Mouse (Mus musculus): ENCODE results near the gene Tceanc2. TPM values are rescaled to one million over a fixed set of nuclear protein-coding genes. Genes with fewer than 3 reads are reported as not detected.

Gene Tceanc2
- polyA plus RNA-seq, 1 experiment from 2014 or later: 12.7 TPM

DNA sequence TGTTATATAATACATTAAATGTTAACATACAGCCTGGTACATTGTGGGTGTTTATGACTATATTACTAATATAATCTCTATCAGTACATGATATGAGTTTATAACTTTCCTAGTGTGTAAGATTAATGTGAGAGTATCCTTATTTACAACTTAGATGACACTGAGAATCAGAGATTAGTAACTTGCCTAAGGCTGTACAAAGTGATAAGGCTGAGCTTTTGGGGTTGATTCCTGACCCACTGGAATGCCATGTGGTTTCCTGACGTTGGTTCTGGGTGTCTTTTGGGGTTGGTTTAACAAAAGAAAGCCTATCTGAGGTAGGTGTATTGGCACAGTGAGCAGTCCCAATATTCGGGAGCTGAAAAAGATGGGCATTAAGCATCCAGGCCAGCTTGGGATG is 3.9 kb upstream of the Tceanc2 start:
- TF ChIP-seq CTCF (IDR thresholded peaks at IDR 0.05; ENCODE audit: low read depth): no peak
- TF ChIP-seq EP300 (IDR thresholded peaks at IDR 0.05; ENCODE audit: low read depth): peak; percentile 78
- Histone ChIP-seq H3K4me3 (ENCODE audit: low read depth, low read length) (no peak overlapping the region), H3K4me2 (ENCODE audit: low read depth, low read length) (peak overlapping the region; percentile 31), H3K9ac (replicated peaks) (no peak overlapping the region), H3K9me3 (ENCODE audit: low read length) (no peaks in the 10 kb centered on the region), H3K27ac (ENCODE audit: low read depth) (peak overlapping the region; percentile 62; the same call in 1 of the 2 replicates), H3K27me3 (ENCODE audit: insufficient read depth, low read length) (no peaks in the 10 kb centered on the region), H3K36me3 (replicated peaks; ENCODE audit: insufficient read depth, low read length) (peaks cover 20% of the 10 kb centered on the region), H3K4me1 (ENCODE audit: insufficient read depth) (peaks cover 31% of the 10 kb centered on the region)
- ATAC-seq (no peak), DNase-seq (no peak)
- WGBS (ENCODE audit: insufficient replicate concordance): 45% methylated on average over 2 of the region's 2 CpGs

DNA sequence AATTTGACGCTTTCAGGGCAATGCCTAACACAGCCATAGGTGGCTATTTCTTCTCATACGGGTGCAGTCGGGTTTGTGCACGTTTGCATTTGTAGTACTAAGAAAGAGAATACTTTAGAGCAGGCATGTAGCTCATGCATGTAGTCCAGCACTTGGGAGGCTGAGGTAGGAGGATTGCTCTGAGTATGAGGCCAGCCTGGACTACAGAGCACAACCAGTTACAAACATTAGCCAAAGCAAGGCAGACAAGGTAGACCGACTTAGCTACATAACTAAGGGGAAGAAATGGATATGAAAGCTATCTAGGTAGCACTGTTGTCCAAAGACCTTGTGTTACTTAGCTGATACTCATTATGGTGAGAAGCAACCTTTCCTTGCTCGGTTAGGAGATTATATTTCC is 3.0 kb upstream of the Tceanc2 start:
- ATAC-seq: no peak
- Histone ChIP-seq H3K27ac (ENCODE audit: low read depth) (no peak overlapping the region), H3K4me1 (ENCODE audit: insufficient read depth) (peaks cover 40% of the 10 kb centered on the region), H3K4me3 (ENCODE audit: low read depth, low read length) (no peak overlapping the region), H3K9me3 (ENCODE audit: low read length) (no peaks in the 10 kb centered on the region), H3K27me3 (ENCODE audit: insufficient read depth, low read length) (no peaks in the 10 kb centered on the region), H3K9ac (replicated peaks) (no peak overlapping the region), H3K36me3 (replicated peaks; ENCODE audit: insufficient read depth, low read length) (peaks cover 11% of the 10 kb centered on the region), H3K4me2 (ENCODE audit: low read depth, low read length) (peak overlapping the region; percentile 19)
- no peak for DNase-seq
- 55% methylated on average over 6 of the region's 6 CpGs for WGBS (ENCODE audit: insufficient replicate concordance)
- TF ChIP-seq EP300 (IDR thresholded peaks at IDR 0.05; ENCODE audit: low read depth): no peak
- TF ChIP-seq CTCF (IDR thresholded peaks at IDR 0.05; ENCODE audit: low read depth): 0 out of 2 replicates have a peak, but pooled peaks have one; percentile 7

DNA sequence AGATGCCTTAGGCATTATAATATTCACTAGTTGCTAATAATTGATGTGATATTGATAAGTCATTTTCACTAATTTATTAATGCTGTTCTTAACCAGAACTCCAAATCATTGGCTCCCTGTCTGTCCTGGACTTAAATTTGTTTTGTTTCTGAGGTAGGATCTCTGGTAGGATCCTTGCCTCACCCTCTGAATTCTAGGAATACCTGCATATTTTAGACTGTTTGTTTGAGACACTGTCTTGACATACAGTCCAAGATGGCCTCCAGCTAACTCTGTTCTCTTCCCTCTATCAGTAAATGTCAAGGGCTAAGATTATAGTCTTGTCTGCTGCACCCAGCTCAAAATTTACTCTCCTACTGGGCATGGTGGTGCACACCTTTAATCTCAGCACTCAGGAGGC is 1.8 kb upstream of the Tceanc2 start:
- H3K9ac ChIP-seq (replicated peaks): no peak overlapping the region

DNA sequence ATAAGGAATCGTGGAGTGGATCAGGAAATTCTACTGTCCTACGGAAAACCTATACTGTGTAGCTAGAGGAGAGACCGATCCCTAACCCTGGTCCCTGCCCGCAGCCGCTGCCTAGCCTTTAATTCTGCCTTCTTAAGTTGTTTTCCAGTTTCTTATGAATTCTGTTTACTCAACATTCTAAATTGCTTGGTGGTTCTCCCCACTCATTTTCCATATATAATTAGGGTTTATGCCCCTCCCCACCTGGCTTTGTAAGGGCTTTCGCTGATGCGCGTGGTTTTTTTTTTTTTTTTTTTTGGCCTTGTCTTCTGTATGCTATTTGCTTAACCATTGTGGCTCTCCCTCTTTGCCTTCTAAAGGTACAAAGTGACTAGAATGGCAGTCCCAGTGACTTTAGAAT is 645 bp upstream of the Tceanc2 start:
- H3K36me3 ChIP-seq (replicated peaks; ENCODE audit: insufficient read depth, low read length): peaks cover 9% of the 10 kb centered on the region; the same call in 1 of the 2 replicates
- DNase-seq (no peak), ATAC-seq (no peak)
- H3K9me3 ChIP-seq (ENCODE audit: low read length): no peaks in the 10 kb centered on the region
- H3K4me3 ChIP-seq (ENCODE audit: low read depth, low read length): peak overlapping the region; percentile 91
- H3K9ac ChIP-seq (replicated peaks): peak overlapping the region; percentile 89
- peak overlapping the region; percentile 99 for H3K27ac ChIP-seq (ENCODE audit: low read depth)
- peaks cover 40% of the 10 kb centered on the region for H3K4me1 ChIP-seq (ENCODE audit: insufficient read depth)
- 2% methylated on average over 8 of the region's 8 CpGs for WGBS (ENCODE audit: insufficient replicate concordance)
- no peaks in the 10 kb centered on the region for H3K27me3 ChIP-seq (ENCODE audit: insufficient read depth, low read length)
- TF ChIP-seq EP300 (IDR thresholded peaks at IDR 0.05; ENCODE audit: low read depth) (no peak), CTCF (IDR thresholded peaks at IDR 0.05; ENCODE audit: low read depth) (no peak)
- peak overlapping the region; percentile 83 for H3K4me2 ChIP-seq (ENCODE audit: low read depth, low read length)

More for the DNA sequence above, 1.8 kb upstream of the Tceanc2 start:
- no peak for DNase-seq
- no peak for TF ChIP-seq CTCF (IDR thresholded peaks at IDR 0.05; ENCODE audit: low read depth)
- no peak for TF ChIP-seq EP300 (IDR thresholded peaks at IDR 0.05; ENCODE audit: low read depth)
- Histone ChIP-seq H3K4me3 (ENCODE audit: low read depth, low read length) (no peak overlapping the region; the same call in 1 of the 2 replicates), H3K27ac (ENCODE audit: low read depth) (no peak overlapping the region), H3K4me2 (ENCODE audit: low read depth, low read length) (peak overlapping the region; percentile 83), H3K27me3 (ENCODE audit: insufficient read depth, low read length) (no peaks in the 10 kb centered on the region), H3K4me1 (ENCODE audit: insufficient read depth) (peaks cover 40% of the 10 kb centered on the region), H3K9me3 (ENCODE audit: low read length) (no peaks in the 10 kb centered on the region), H3K36me3 (replicated peaks; ENCODE audit: insufficient read depth, low read length) (0 out of 2 replicates have a peak, but pooled peaks cover 4% of the 10 kb centered on the region)
- ATAC-seq: no peak

DNA sequence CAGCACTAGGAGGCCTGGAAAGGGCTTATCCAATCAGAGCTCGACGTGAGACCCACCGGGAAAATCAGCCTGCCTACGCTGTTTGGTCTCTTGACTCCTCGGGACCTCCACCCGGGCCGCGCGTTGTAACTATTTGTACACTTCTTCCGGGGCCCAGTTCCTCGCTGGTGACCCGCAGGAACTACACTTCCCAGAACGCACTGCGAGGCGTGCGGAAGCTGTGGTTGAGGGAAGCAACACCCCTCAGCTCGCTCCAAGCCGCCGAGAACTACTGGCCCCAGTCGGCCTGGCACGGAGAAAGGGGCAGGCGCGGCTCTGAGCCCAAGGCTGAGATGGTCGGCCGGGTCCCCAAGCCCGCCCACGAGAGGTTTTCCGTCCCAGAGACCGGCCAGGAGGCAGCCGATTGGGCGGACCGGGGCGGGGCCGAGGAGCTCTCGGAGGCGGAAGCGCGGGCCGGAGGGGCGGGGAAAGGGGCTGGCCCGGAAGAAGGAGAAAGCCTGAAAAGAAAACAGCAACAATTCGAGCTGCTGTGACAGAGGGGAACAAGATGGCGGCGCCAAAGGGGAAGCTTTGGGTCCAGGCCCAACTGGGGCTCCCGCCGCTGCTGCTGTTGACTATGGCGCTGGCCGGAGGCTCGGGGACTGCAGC is 610 bp downstream of the Tceanc2 start, which contains the start of gene Tmem59:
Tmem59 (plus strand) TSS at position 218 of the 648 bp plus-strand sequence.
- ATAC-seq (peak; percentile 91), DNase-seq (peak; percentile 99)
- TF ChIP-seq EP300 (IDR thresholded peaks at IDR 0.05; ENCODE audit: low read depth) (no peak), CTCF (IDR thresholded peaks at IDR 0.05; ENCODE audit: low read depth) (no peak; the same call in 1 of the 2 replicates)
- WGBS (ENCODE audit: insufficient replicate concordance): under 1% methylated on average over 49 of the region's 49 CpGs
- peaks cover 40% of the 10 kb centered on the region for H3K4me1 ChIP-seq (ENCODE audit: insufficient read depth)
- peak within 1 kb of the TSS; percentile 89 for H3K9ac ChIP-seq (replicated peaks)
- no peaks in the 10 kb centered on the region for H3K27me3 ChIP-seq (ENCODE audit: insufficient read depth, low read length)
- H3K36me3 ChIP-seq (replicated peaks; ENCODE audit: insufficient read depth, low read length): peaks cover 12% of the 10 kb centered on the region
- H3K9me3 ChIP-seq (ENCODE audit: low read length): no peaks in the 10 kb centered on the region
- H3K27ac ChIP-seq (ENCODE audit: low read depth): peak within 1 kb of the TSS; percentile 99
- H3K4me3 ChIP-seq (ENCODE audit: low read depth, low read length): peak within 1 kb of the TSS; percentile 91
- H3K4me2 ChIP-seq (ENCODE audit: low read depth, low read length): peak within 1 kb of the TSS; percentile 83

DNA sequence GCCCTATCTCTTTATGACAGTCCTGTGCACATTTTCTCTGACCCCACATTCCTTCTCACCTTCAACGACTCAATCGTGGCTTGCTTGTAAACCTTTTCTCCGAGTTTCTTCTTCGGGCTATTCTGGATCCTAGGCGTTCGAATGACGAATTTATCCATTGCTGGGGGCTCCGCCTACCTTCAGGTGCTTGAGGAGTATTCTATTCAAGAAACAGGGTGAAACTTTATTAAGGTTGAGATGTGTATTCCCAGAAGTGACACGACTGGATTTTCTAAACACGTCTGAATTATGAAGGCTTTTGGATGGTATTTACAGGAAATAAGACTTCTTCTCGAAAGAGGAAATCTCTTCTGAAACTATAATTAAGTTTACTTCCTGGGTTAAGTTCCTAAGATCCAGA is 1.4 kb downstream of the Tceanc2 start:
- Histone ChIP-seq H3K4me2 (ENCODE audit: low read depth, low read length) (peak overlapping the region; percentile 83), H3K27ac (ENCODE audit: low read depth) (peak overlapping the region; percentile 99), H3K36me3 (replicated peaks; ENCODE audit: insufficient read depth, low read length) (peaks cover 15% of the 10 kb centered on the region), H3K4me1 (ENCODE audit: insufficient read depth) (peaks cover 33% of the 10 kb centered on the region), H3K27me3 (ENCODE audit: insufficient read depth, low read length) (no peaks in the 10 kb centered on the region), H3K4me3 (ENCODE audit: low read depth, low read length) (peak overlapping the region; percentile 91), H3K9me3 (ENCODE audit: low read length) (no peaks in the 10 kb centered on the region), H3K9ac (replicated peaks) (peak overlapping the region; percentile 89)
- WGBS (ENCODE audit: insufficient replicate concordance): 28% methylated on average over 11 of the region's 11 CpGs
- ATAC-seq: no peak
- no peak for DNase-seq
- no peak for TF ChIP-seq EP300 (IDR thresholded peaks at IDR 0.05; ENCODE audit: low read depth)
- TF ChIP-seq CTCF (IDR thresholded peaks at IDR 0.05; ENCODE audit: low read depth): no peak

Measured in liver, postnatal 0 days (tissue).